8 mouse cellular contexts compared by ENCODE assay signal in genomic region chr17:33718944-33719725, GRCm38 (mm10). TPM values are rescaled to one million over a fixed set of nuclear protein-coding genes. Genes with fewer than 3 reads are reported as not detected.
DNase-seq lines count a peak whose midpoint lies in the region; ATAC-seq and TF ChIP-seq lines count a peak whose summit lies in the region.

No protein-coding gene starts in this region.

- ATAC-seq in kidney, postnatal 0 days (replicated peaks; ENCODE audit: low FRiP score, low read depth) = no peak
- ATAC-seq in embryonic facial prominence, embryonic 13.5 days (ENCODE audit: insufficient number of reproducible peaks, insufficient read depth, low FRiP score, low TSS enrichment, low read depth) = no peak
- ATAC-seq in hindbrain, embryonic 16.5 days = peak; percentile 6; the same call in 1 of the 2 replicates

- H3K9me3 ChIP-seq in kidney, postnatal 0 days (replicated peaks; ENCODE audit: low read length) = no peaks in the 10 kb centered on the region
- no peaks in the 10 kb centered on the region for H3K9me3 ChIP-seq in embryonic facial prominence, embryonic 13.5 days
- H3K9me3 ChIP-seq in hindbrain, embryonic 16.5 days (ENCODE audit: control insufficient read depth, low read length) = no peaks in the 10 kb centered on the region

- no peak for TF ChIP-seq POLR2A in myocyte (IDR thresholded peaks at IDR 0.05; ENCODE audit: insufficient read length, low read depth)

- H3K36me3 ChIP-seq in kidney, postnatal 0 days (ENCODE audit: insufficient read depth, low read length) = no peaks in the 10 kb centered on the region
- no peaks in the 10 kb centered on the region for H3K36me3 ChIP-seq in embryonic facial prominence, embryonic 13.5 days
- H3K36me3 ChIP-seq in hindbrain, embryonic 16.5 days (ENCODE audit: control insufficient read depth, insufficient read depth, low read length) = no peaks in the 10 kb centered on the region
- no peaks in the 10 kb centered on the region for H3K36me3 ChIP-seq in myocyte (ENCODE audit: control insufficient read depth, insufficient read depth)

- no peak for TF ChIP-seq CTCF in kidney, postnatal 0 days (IDR thresholded peaks at IDR 0.05; ENCODE audit: low read depth)

- H3ac ChIP-seq in myocyte (ENCODE audit: control insufficient read depth, insufficient read length) = no peak overlapping the region

- H3K79me2 ChIP-seq in myocyte (ENCODE audit: control insufficient read depth, insufficient read depth) = peaks cover 6% of the 10 kb centered on the region

- H3K9ac ChIP-seq in kidney, postnatal 0 days (ENCODE audit: low read depth, low read length) = peak overlapping the region; percentile 82; the same call in 1 of the 2 replicates
- H3K9ac ChIP-seq in embryonic facial prominence, embryonic 13.5 days = peak overlapping the region; percentile 75; the same call in 1 of the 2 replicates
- H3K9ac ChIP-seq in hindbrain, embryonic 16.5 days (ENCODE audit: low read depth, low read length) = peak overlapping the region; percentile 26; the same call in 1 of the 2 replicates

- peak overlapping the region; percentile 86; the same call in 1 of the 2 replicates for H3K4me3 ChIP-seq in kidney, postnatal 0 days (replicated peaks; ENCODE audit: low read depth, low read length)
- peak overlapping the region; percentile 85 for H3K4me3 ChIP-seq in embryonic facial prominence, embryonic 13.5 days
- H3K4me3 ChIP-seq in hindbrain, embryonic 16.5 days (ENCODE audit: low read length) = peak overlapping the region; percentile 83
- H3K4me3 ChIP-seq in myocyte = peak overlapping the region; percentile 46

- peak overlapping the region; percentile 25; the same call in 1 of the 2 replicates for H3K27ac ChIP-seq in kidney, postnatal 0 days
- no peak overlapping the region for H3K27ac ChIP-seq in embryonic facial prominence, embryonic 13.5 days
- no peak overlapping the region for H3K27ac ChIP-seq in hindbrain, embryonic 16.5 days (ENCODE audit: low read depth, low read length)

- 44% methylated on average over 10 of the region's 10 CpGs for WGBS in kidney, postnatal 0 days
- 48% methylated on average over 10 of the region's 10 CpGs for WGBS in embryonic facial prominence, embryonic 13.5 days
- WGBS in hindbrain, embryonic 16.5 days = 47% methylated on average over 10 of the region's 10 CpGs

- DNase-seq in kidney, postnatal 0 days (ENCODE audit: low spot score) = no peak
- DNase-seq in kidney, adult 8-10 months = no peak
- DNase-seq in right cerebral cortex, postnatal 14 days = no peak
- no peak for DNase-seq in MN1 (ENCODE audit: low spot score)
- DNase-seq in cerebellum, postnatal 25 days = no peak

- H3K4me2 ChIP-seq in kidney, postnatal 0 days (ENCODE audit: low read length) = peak overlapping the region; percentile 27
- peak overlapping the region; percentile 86 for H3K4me2 ChIP-seq in embryonic facial prominence, embryonic 13.5 days
- peak overlapping the region; percentile 87 for H3K4me2 ChIP-seq in hindbrain, embryonic 16.5 days (ENCODE audit: low read length)
- peak overlapping the region; percentile 58 for H3K4me2 ChIP-seq in myocyte (ENCODE audit: low read depth)

- no peaks in the 10 kb centered on the region for H3K4me1 ChIP-seq in kidney, postnatal 0 days (replicated peaks; ENCODE audit: insufficient read depth, low read length)
- peaks cover 3% of the 10 kb centered on the region; the same call in 1 of the 2 replicates for H3K4me1 ChIP-seq in embryonic facial prominence, embryonic 13.5 days
- peaks cover 3% of the 10 kb centered on the region for H3K4me1 ChIP-seq in hindbrain, embryonic 16.5 days (ENCODE audit: control insufficient read depth, insufficient read depth, low read depth, low read length)

- no peaks in the 10 kb centered on the region for H3K27me3 ChIP-seq in kidney, postnatal 0 days (ENCODE audit: insufficient read depth, low read length)
- H3K27me3 ChIP-seq in embryonic facial prominence, embryonic 13.5 days = no peaks in the 10 kb centered on the region
- no peaks in the 10 kb centered on the region for H3K27me3 ChIP-seq in hindbrain, embryonic 16.5 days (replicated peaks; ENCODE audit: control insufficient read depth, insufficient read depth, low read length)
- no peaks in the 10 kb centered on the region for H3K27me3 ChIP-seq in myocyte (ENCODE audit: control insufficient read depth, insufficient read depth, insufficient read length)

TF ChIP-seq in myocyte, 11 proteins besides CTCF, POLR2A, EP300 and RAD21:
- no peak for TF ChIP-seq SRF (IDR thresholded peaks at IDR 0.05; ENCODE audit: control insufficient read depth, insufficient read length, low read depth)
- no peak for TF ChIP-seq MYOG (IDR thresholded peaks at IDR 0.05; ENCODE audit: control insufficient read depth in 1 of 3, insufficient read depth in 1 of 3, insufficient read length in 2 of 3, low read depth in 2 of 3)
- TF ChIP-seq TCF12 (IDR thresholded peaks at IDR 0.05; ENCODE audit: insufficient read depth, poor library complexity, severe bottlenecking) = no peak
- no peak for TF ChIP-seq TCF3 (IDR thresholded peaks at IDR 0.05; ENCODE audit: insufficient read length, low read depth)
- TF ChIP-seq POLR2AphosphoS2 (IDR thresholded peaks at IDR 0.05; ENCODE audit: insufficient read length, low read depth) = no peak
- TF ChIP-seq E2F4 (IDR thresholded peaks at IDR 0.05; ENCODE audit: insufficient read depth) = no peak
- no peak for TF ChIP-seq REST (IDR thresholded peaks at IDR 0.05; ENCODE audit: insufficient read depth, insufficient read length)
- no peak for TF ChIP-seq USF1 (IDR thresholded peaks at IDR 0.05; ENCODE audit: low read depth)
- no peak for TF ChIP-seq MAX (IDR thresholded peaks at IDR 0.05; ENCODE audit: low read depth)
- TF ChIP-seq MYOD1 (IDR thresholded peaks at IDR 0.05; ENCODE audit: control insufficient read depth in 1 of 3, insufficient read length in 2 of 3, low read depth in 2 of 3) = no peak
- TF ChIP-seq CEBPB (IDR thresholded peaks at IDR 0.05; ENCODE audit: insufficient read depth, poor library complexity, severe bottlenecking) = no peak

RNA-seq across cellular contexts. Expression of gene March2, which starts 0.7 kb away (rescaled TPM):
- 61.7 and 64.9 TPM in 2 replicates for polyA plus RNA-seq in kidney, postnatal 0 days (2015; fragmentation: Nextera tagmentation; extraction: Ambion mirVana)
- polyA plus RNA-seq in embryonic facial prominence, embryonic 13.5 days (2015; fragmentation: Nextera tagmentation; extraction: Ambion mirVana) = 42.6 and 46.9 TPM in 2 replicates
- 82.2 and 84.1 TPM in 2 replicates for polyA plus RNA-seq in hindbrain, embryonic 16.5 days (2015; fragmentation: Nextera tagmentation; extraction: Ambion mirVana)
- polyA plus RNA-seq in myocyte (2012; fragmentation: generic; extraction: Trizol) = 51.5 TPM

RNA-seq across cellular contexts. Expression of gene Hnrnpm, which starts 32.5 kb away (rescaled TPM):
- 248 and 273 TPM in 2 replicates for polyA plus RNA-seq in kidney, postnatal 0 days (2015; fragmentation: Nextera tagmentation; extraction: Ambion mirVana)
- polyA plus RNA-seq in embryonic facial prominence, embryonic 13.5 days (2015; fragmentation: Nextera tagmentation; extraction: Ambion mirVana) = 372 and 384 TPM in 2 replicates
- 161 and 194 TPM in 2 replicates for polyA plus RNA-seq in hindbrain, embryonic 16.5 days (2015; fragmentation: Nextera tagmentation; extraction: Ambion mirVana)
- polyA plus RNA-seq in myocyte (2012; fragmentation: generic; extraction: Trizol) = 68.2 TPM

RNA-seq across cellular contexts. Expression of gene Rab11b, which starts 41.2 kb away (rescaled TPM):
- 207 and 216 TPM in 2 replicates for polyA plus RNA-seq in kidney, postnatal 0 days (2015; fragmentation: Nextera tagmentation; extraction: Ambion mirVana)
- polyA plus RNA-seq in embryonic facial prominence, embryonic 13.5 days (2015; fragmentation: Nextera tagmentation; extraction: Ambion mirVana) = 324 and 385 TPM in 2 replicates
- polyA plus RNA-seq in hindbrain, embryonic 16.5 days (2015; fragmentation: Nextera tagmentation; extraction: Ambion mirVana) = 481 and 517 TPM in 2 replicates
- polyA plus RNA-seq in myocyte (2012; fragmentation: generic; extraction: Trizol) = 126 TPM

Comparison
In these comparisons a context has a peak if more than half of its experiments do, and no peak if none do; other contexts are left out.
1. H3K4me2 ChIP-seq: peak in every context shown above with its lines; median percentile 87 in hindbrain, embryonic 16.5 days; 86 in embryonic facial prominence, embryonic 13.5 days; 58 in myocyte; 27 in kidney, postnatal 0 days.
2. H3K9ac ChIP-seq: peak in every context shown above with its lines; median percentile 82 in kidney, postnatal 0 days; 75 in embryonic facial prominence, embryonic 13.5 days; 26 in hindbrain, embryonic 16.5 days.